Mouse (Mus musculus) intestine, postnatal 0 days (tissue): ENCODE measurements around the gene Coq3. TPM values are rescaled to one million over a fixed set of nuclear protein-coding genes. Genes with fewer than 3 reads are reported as not detected.

Experiments used
- ATAC-seq: fragments of 200-750 bp; cut with Nextera tagmentation; 2 replicates; pipeline ENCODE4 v1.8.0; 2017; ENCODE audit warnings: mild to moderate bottlenecking, moderate TSS enrichment, moderate library complexity
- H3K27ac ChIP-seq: fragments of 300-500 bp; sonication (generic); 2 replicates; pipeline ENCODE4 v1.5.1; 2014; ENCODE audit warnings: mild to moderate bottlenecking, low read depth, low read length, moderate library complexity
- H3K27me3 ChIP-seq: fragments of 300-500 bp; sonication (generic); replicated peaks from 2 replicates; pipeline ENCODE4 v1.6.1; 2014; ENCODE audit warnings: low read length, mixed read lengths; ENCODE audit not compliant: control insufficient read depth, insufficient read depth
- H3K36me3 ChIP-seq: fragments of 300-500 bp; sonication (generic); 2 replicates; pipeline ENCODE4 v1.6.1; 2014; ENCODE audit warnings: mild to moderate bottlenecking, moderate library complexity; ENCODE audit not compliant: control insufficient read depth, insufficient read depth
- H3K4me1 ChIP-seq: fragments of 300-500 bp; sonication (generic); replicated peaks from 2 replicates; pipeline ENCODE4 v1.6.1; 2014; ENCODE audit warnings: antibody characterized with exemption, low read length, mixed read lengths; ENCODE audit not compliant: control insufficient read depth, insufficient read depth
- H3K4me2 ChIP-seq: fragments of 300-500 bp; sonication (generic); replicated peaks from 2 replicates; pipeline ENCODE4 v1.6.1; 2014; ENCODE audit warnings: low read depth, mild to moderate bottlenecking, moderate library complexity
- H3K4me3 ChIP-seq: fragments of 300-500 bp; sonication (generic); 2 replicates; pipeline ENCODE4 v1.5.1; 2014; ENCODE audit warnings: low read depth, low read length
- H3K9ac ChIP-seq: fragments of 300-500 bp; sonication (generic); 2 replicates; pipeline ENCODE4 v1.6.1; 2014; ENCODE audit warnings: mild to moderate bottlenecking, low read depth, low read length
- H3K9me3 ChIP-seq: fragments of 300-500 bp; sonication (generic); 2 replicates; pipeline ENCODE4 v1.6.1; 2016; ENCODE audit warnings: mixed run types; ENCODE audit not compliant: control insufficient read depth
- CTCF ChIP-seq: sonication (generic); IDR thresholded peaks from 2 replicates; pipeline ENCODE4 v1.5.1; 2016; ENCODE audit warnings: low read depth, mild to moderate bottlenecking, control low read depth, antibody characterized with exemption, moderate library complexity
- WGBS: fragments of 180-500 bp; shearing (Covaris S2); extraction: QIAGEN DNeasy Blood & Tissue Kit; methylation state at CpG from one replicate; pipeline ENCODE4 v1.1.7; 2014; 5-methylcytosine and 5-hydroxymethylcytosine counted together
- polyA plus RNA-seq: library from polyadenylated mRNA; unstranded; fragments of >200 nt; fragmentation: Nextera tagmentation; extraction: Ambion mirVana; gene quantifications from 2 replicates; pipeline ENCODE4 v1.2.1, GENCODE M21; 2015

Gene Coq3
- polyA plus RNA-seq, 1 experiment from 2014 or later = 12.0 TPM

DNA sequence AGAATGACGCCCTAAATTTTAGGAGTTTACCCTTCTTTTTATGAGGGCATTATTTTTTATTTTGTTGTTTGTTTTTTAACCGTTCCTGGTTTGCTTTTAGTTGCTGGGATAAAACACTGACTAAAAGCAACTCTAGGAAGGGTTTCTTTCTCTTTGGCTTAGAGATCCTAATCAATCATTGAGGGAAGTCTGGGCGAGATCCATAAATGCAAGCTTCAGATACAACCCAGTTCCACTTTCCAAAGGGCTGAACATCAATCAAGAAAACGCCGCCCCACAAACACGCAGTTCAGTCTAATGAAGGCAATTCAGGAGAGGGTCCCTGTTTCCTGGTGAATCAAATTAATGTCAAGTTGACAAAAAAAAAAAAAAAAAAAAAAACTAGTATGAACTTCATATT is 697 bp upstream of the Coq3 start:
- no peak overlapping the region for H3K27ac ChIP-seq
- peak overlapping the region; percentile 66 for H3K4me2 ChIP-seq
- H3K4me3 ChIP-seq = peak overlapping the region; percentile 83
- H3K9me3 ChIP-seq = no peaks in the 10 kb centered on the region
- no peak for TF ChIP-seq CTCF
- peak overlapping the region; percentile 82; the same call in 1 of the 2 replicates for H3K9ac ChIP-seq
- WGBS = 18% methylated on average over 6 of the region's 6 CpGs
- H3K4me1 ChIP-seq = no peaks in the 10 kb centered on the region
- H3K27me3 ChIP-seq = no peaks in the 10 kb centered on the region
- H3K36me3 ChIP-seq = peaks cover 20% of the 10 kb centered on the region
- no peak for ATAC-seq

- 93% methylated on average over 6 of the region's 6 CpGs for WGBS
- H3K4me3 ChIP-seq = no peak overlapping the region
- no peak overlapping the region for H3K4me2 ChIP-seq
- no peak for TF ChIP-seq CTCF
- H3K9me3 ChIP-seq = no peaks in the 10 kb centered on the region
- H3K4me1 ChIP-seq = no peaks in the 10 kb centered on the region
- H3K9ac ChIP-seq = no peak overlapping the region
- ATAC-seq = no peak
- H3K27me3 ChIP-seq = no peaks in the 10 kb centered on the region
- no peak overlapping the region for H3K27ac ChIP-seq
- H3K36me3 ChIP-seq = 0 out of 2 replicates have a peak, but pooled peaks cover under 1% of the 10 kb centered on the region
Observed at GRCm38 (mm10) chr4:21882806-21883205, 3.3 kb downstream of the Coq3 start.

DNA sequence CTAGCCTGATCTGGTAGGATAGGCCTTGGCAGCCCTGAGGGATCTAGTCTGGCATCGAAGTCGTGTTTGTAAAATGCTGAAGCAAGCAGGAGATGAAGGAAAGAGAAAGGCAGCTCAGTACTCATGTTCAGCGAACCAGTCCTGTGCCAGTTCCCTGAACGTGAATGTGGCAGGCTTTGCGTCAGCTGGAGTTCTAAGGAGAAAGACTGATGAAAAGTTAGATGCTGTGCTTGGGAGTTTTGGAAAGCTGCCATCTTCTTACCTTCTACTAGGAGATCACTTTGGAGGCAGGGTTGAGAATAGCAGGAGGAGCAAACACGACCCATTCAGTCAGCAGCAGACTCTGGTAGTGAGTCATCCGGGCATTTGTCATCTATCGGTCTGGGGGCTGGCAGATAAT is 6.4 kb downstream of the Coq3 start:
- Histone ChIP-seq H3K27ac (no peak overlapping the region), H3K9ac (no peak overlapping the region), H3K4me1 (no peaks in the 10 kb centered on the region), H3K9me3 (no peaks in the 10 kb centered on the region), H3K4me2 (no peak overlapping the region), H3K36me3 (no peaks in the 10 kb centered on the region), H3K27me3 (no peaks in the 10 kb centered on the region), H3K4me3 (no peak overlapping the region)
- no peak for TF ChIP-seq CTCF
- no peak for ATAC-seq
- 77% methylated on average over 8 of the region's 8 CpGs for WGBS

DNA sequence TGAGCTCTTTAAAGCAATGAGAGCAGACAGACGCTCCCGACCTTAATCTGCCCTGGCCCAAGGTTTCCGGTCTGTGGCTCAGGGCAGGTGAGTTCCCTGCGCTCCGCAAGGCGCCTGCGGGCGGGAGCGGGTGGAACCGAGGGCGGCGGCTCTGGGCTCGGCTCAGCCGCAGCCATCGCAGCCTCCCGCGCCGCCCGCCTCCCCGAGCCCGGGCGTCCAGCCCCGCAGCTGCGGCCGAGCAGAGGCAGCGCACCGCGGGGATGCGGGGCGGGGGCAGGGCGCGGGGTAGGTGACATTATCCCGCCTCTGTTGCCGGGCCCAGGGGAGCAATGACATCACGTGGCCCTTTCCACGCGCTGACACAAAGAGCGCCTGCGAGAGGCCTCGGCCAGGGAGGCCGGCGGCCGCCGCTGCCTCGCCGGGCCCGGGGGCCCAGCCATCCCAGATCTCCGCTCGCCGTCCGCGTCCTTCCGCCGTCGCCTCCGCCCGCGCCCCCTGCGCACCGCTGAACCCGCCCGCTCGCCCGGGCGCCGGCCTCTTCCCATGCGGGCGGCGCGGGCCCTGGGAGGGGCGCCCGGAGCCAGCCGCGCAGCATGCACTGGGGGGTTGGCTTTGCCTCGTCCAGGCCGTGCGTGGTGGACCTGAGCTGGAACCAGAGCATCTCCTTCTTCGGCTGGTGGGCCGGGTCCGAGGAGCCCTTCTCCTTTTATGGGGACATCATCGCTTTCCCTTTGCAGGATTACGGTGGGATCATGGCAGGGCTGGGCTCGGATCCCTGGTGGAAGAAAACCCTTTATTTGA is 51.7 kb downstream of the Coq3 start, which contains the start of gene Faxc:
Faxc (plus strand) TSS at position 359 of the 801 bp plus-strand sequence.
- WGBS = under 1% methylated on average over 72 of the region's 83 CpGs
- Histone ChIP-seq H3K9me3 (no peaks in the 10 kb centered on the region), H3K27me3 (no peaks in the 10 kb centered on the region), H3K4me1 (no peaks in the 10 kb centered on the region), H3K4me3 (peak within 1 kb of the TSS; percentile 68), H3K9ac (peak within 1 kb of the TSS; percentile 74), H3K27ac (peak within 1 kb of the TSS; percentile 72), H3K4me2 (peak within 1 kb of the TSS; percentile 98), H3K36me3 (no peaks in the 10 kb centered on the region)
- TF ChIP-seq CTCF = no peak
- ATAC-seq = peak; percentile 77

- H3K27me3 ChIP-seq = no peaks in the 10 kb centered on the region
- H3K9ac ChIP-seq = peak overlapping the region; percentile 74
- H3K4me2 ChIP-seq = peak overlapping the region; percentile 98
- peak; percentile 14; the same call in 1 of the 2 replicates for ATAC-seq
- peak overlapping the region; percentile 72 for H3K27ac ChIP-seq
- WGBS = 8% methylated on average over 23 of the region's 23 CpGs
- peak overlapping the region; percentile 68 for H3K4me3 ChIP-seq
- no peaks in the 10 kb centered on the region for H3K9me3 ChIP-seq
- H3K36me3 ChIP-seq = no peaks in the 10 kb centered on the region
- no peaks in the 10 kb centered on the region for H3K4me1 ChIP-seq
- TF ChIP-seq CTCF = no peak
Observed at GRCm38 (mm10) chr4:21931772-21932630, 52.5 kb downstream of the Coq3 start.

DNA sequence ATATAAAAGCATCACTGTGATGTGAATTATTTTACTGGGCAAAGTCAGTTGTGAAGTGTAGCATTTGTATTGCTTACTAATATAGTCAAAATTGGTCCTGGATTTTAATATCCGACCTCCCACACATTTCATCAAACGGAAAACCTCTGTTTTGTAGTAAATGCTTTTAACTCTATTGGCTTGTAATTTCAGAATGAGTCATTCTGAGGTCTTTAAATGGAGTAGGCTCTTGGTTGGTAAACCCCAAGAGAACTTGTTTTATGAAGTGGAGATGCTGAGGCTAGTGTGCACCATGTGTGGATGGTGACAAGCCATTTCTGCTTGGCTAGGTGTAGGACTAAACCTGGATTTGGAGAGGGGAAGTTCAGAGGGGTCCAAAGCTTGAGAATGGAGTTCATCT is 55.9 kb downstream of the Coq3 start:
- no peaks in the 10 kb centered on the region for H3K4me1 ChIP-seq
- TF ChIP-seq CTCF = no peak
- no peaks in the 10 kb centered on the region for H3K27me3 ChIP-seq

More for the DNA sequence above, 55.9 kb downstream of the Coq3 start:
- no peaks in the 10 kb centered on the region for H3K9me3 ChIP-seq
- 93% methylated on average over 2 of the region's 2 CpGs for WGBS
- H3K4me3 ChIP-seq = no peak overlapping the region
- H3K36me3 ChIP-seq = no peaks in the 10 kb centered on the region
- H3K27ac ChIP-seq = no peak overlapping the region
- no peak overlapping the region for H3K9ac ChIP-seq
- no peak for ATAC-seq
- no peak overlapping the region for H3K4me2 ChIP-seq
